Mouse (Mus musculus) heart, postnatal 0 days (tissue): ENCODE data around the gene Acadm.

Experiments used
- CTCF ChIP-seq: IDR thresholded peaks from 2 replicates; pipeline ENCODE4 v1.5.1; 2016; ENCODE audit warnings: antibody characterized with exemption, control low read depth, low read depth
- EP300 ChIP-seq: IDR thresholded peaks from 2 replicates; pipeline ENCODE4 v1.6.1; 2016; ENCODE audit warnings: antibody characterized with exemption, low read depth

- TF ChIP-seq CTCF (no peak), EP300 (no peak)
Observed at GRCm38 (mm10) chr3:153910489-153910888, 33.9 kb downstream of the Acadm start.
